Mouse (Mus musculus) ES-Bruce4 (cell line): ENCODE measurements at regions not wholly inside any gene's neighbourhood (a gene's known extent, or its start where the extent isn't known, plus 50 kb on each side); places are given as distances from the start of the nearest gene placed in this dataset.

Experiments
- CTCF ChIP-seq: IDR thresholded peaks from one replicate; pipeline ENCODE4 v1.8.1; 2011; ENCODE audit warnings: low read depth, low read length
- POLR2A ChIP-seq: IDR thresholded peaks from one replicate; pipeline ENCODE4 v1.8.1; 2011; ENCODE audit warnings: low read length; ENCODE audit not compliant: insufficient read depth

DNA sequence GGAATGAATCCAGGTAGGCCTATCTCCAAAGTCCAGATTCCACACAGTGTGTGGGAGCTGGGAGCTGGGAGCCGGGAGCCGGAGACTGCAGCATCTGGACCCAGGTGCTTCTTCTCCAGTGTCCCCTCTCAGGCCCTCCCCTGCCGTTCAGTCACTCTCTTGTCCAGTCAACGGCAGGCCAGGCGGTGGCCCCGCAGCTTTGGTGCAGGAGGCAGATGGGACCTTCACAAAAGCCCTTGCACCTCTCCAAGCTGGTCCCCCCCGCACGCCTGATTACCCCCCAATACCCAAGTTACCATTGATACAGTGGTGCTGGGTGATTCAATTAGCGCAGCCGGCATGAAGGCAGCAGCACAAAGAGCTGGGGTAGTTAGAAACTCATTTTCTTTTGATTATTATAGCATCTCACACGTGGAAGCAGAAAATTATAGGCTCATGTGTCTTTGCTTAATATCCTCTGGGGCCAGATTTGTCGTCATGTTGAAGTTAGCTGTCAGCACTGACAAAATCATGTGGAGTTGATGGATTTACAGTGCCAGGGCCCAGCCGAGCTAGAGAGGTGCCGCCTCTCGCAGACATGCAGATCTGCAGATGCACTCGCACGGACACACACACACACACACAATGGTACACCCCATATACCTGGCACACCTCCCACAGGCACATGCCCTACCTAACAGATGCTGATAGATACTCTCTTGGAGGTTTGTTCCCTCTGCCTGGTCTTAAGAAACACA lies 53.6 kb upstream of the Lhx1 start:
- TF ChIP-seq CTCF (no peak), POLR2A (no peak)
